Mouse (Mus musculus) midbrain, embryonic 16.5 days (tissue): Measurements from ENCODE around the gene Ccer2. TPM values are rescaled to one million over a fixed set of nuclear protein-coding genes. Genes with fewer than 3 reads are reported as not detected.

Experiments
- ATAC-seq: fragments of 200-750 bp; cut with Nextera tagmentation; 2 replicates; pipeline ENCODE4 v1.8.0; 2017; ENCODE audit warnings: moderate TSS enrichment
- H3K27ac ChIP-seq: fragments of 300-500 bp; sonication (generic); 2 replicates; pipeline ENCODE4 v1.5.1; 2014; ENCODE audit warnings: mild to moderate bottlenecking, low read length, mixed read lengths
- H3K27me3 ChIP-seq: fragments of 300-500 bp; sonication (generic); 2 replicates; pipeline ENCODE4 v1.6.1; 2014; ENCODE audit warnings: low read depth, low read length, mixed read lengths; ENCODE audit not compliant: control insufficient read depth, insufficient read depth
- H3K36me3 ChIP-seq: fragments of 300-500 bp; sonication (generic); 2 replicates; pipeline ENCODE4 v1.6.1; 2014; ENCODE audit warnings: mild to moderate bottlenecking, low read length, moderate library complexity, mixed read lengths; ENCODE audit not compliant: control insufficient read depth, insufficient read depth
- H3K4me1 ChIP-seq: fragments of 300-500 bp; sonication (generic); 2 replicates; pipeline ENCODE4 v1.6.1; 2014; ENCODE audit warnings: mild to moderate bottlenecking, low read length, mixed read lengths; ENCODE audit not compliant: control insufficient read depth, insufficient read depth
- H3K4me2 ChIP-seq: fragments of 300-500 bp; sonication (generic); 2 replicates; pipeline ENCODE4 v1.6.1; 2014; ENCODE audit warnings: mild to moderate bottlenecking, low read length, mixed read lengths
- H3K4me3 ChIP-seq: fragments of 300-500 bp; sonication (generic); 2 replicates; pipeline ENCODE4 v1.5.1; 2014; ENCODE audit warnings: low read depth, mild to moderate bottlenecking, low read length, moderate library complexity, mixed read lengths
- H3K9ac ChIP-seq: fragments of 300-500 bp; sonication (generic); 2 replicates; pipeline ENCODE4 v1.6.1; 2014; ENCODE audit warnings: low read depth, low read length, mixed read lengths
- H3K9me3 ChIP-seq: fragments of 300-500 bp; sonication (generic); replicated peaks from 2 replicates; pipeline ENCODE4 v1.6.1; 2014; ENCODE audit warnings: mild to moderate bottlenecking, low read length, mixed read lengths; ENCODE audit not compliant: control insufficient read depth, poor library complexity, severe bottlenecking
- WGBS: fragments of 180-500 bp; shearing (Covaris S2); extraction: QIAGEN DNeasy Blood & Tissue Kit; methylation state at CpG from one replicate; pipeline ENCODE4 v1.1.7; 2014; 5-methylcytosine and 5-hydroxymethylcytosine counted together
- polyA plus RNA-seq: library from polyadenylated mRNA; unstranded; fragments of >200 nt; fragmentation: Nextera tagmentation; extraction: Ambion mirVana; gene quantifications from 2 replicates; pipeline ENCODE4 v1.2.1, GENCODE M21; 2015

Ccer2 gene
- polyA plus RNA-seq, 1 experiment from 2014 or later: 0.95 TPM

- Histone ChIP-seq H3K9me3 (no peaks in the 10 kb centered on the region), H3K36me3 (peaks cover 14% of the 10 kb centered on the region; the same call in 1 of the 2 replicates), H3K4me2 (no peak overlapping the region), H3K27ac (no peak overlapping the region), H3K4me1 (no peaks in the 10 kb centered on the region), H3K9ac (no peak overlapping the region), H3K4me3 (no peak overlapping the region), H3K27me3 (no peaks in the 10 kb centered on the region)
- ATAC-seq: no peak
- 81% methylated on average over 7 of the region's 7 CpGs for WGBS
Observed at GRCm38 (mm10) chr7:28775129-28775528, 19.2 kb downstream of the Ccer2 start.

GRCm38 (mm10) chr7:28778825-28779224, 22.9 kb downstream of the Ccer2 start:
- H3K9ac ChIP-seq: no peak overlapping the region
- 88% methylated on average over 9 of the region's 9 CpGs for WGBS
- H3K4me1 ChIP-seq: no peaks in the 10 kb centered on the region
- H3K9me3 ChIP-seq: no peaks in the 10 kb centered on the region
- H3K4me3 ChIP-seq: no peak overlapping the region
- ATAC-seq: no peak
- no peak overlapping the region for H3K4me2 ChIP-seq
- peaks cover 9% of the 10 kb centered on the region; the same call in 1 of the 2 replicates for H3K36me3 ChIP-seq
- no peak overlapping the region for H3K27ac ChIP-seq
- no peaks in the 10 kb centered on the region for H3K27me3 ChIP-seq

GRCm38 (mm10) chr7:28780067-28780658, 24.2 kb downstream of the Ccer2 start:
- Histone ChIP-seq H3K9ac (no peak overlapping the region), H3K4me1 (no peaks in the 10 kb centered on the region), H3K4me3 (no peak overlapping the region), H3K27me3 (no peaks in the 10 kb centered on the region), H3K4me2 (no peak overlapping the region), H3K9me3 (no peaks in the 10 kb centered on the region), H3K36me3 (peaks cover 9% of the 10 kb centered on the region; the same call in 1 of the 2 replicates), H3K27ac (no peak overlapping the region)
- 47% methylated on average over 6 of the region's 6 CpGs for WGBS
- ATAC-seq: no peak; the same call in 1 of the 2 replicates

GRCm38 (mm10) chr7:28780857-28781256, 24.9 kb downstream of the Ccer2 start:
- no peak overlapping the region for H3K4me2 ChIP-seq
- H3K4me1 ChIP-seq: no peaks in the 10 kb centered on the region
- H3K9me3 ChIP-seq: no peaks in the 10 kb centered on the region
- ATAC-seq: no peak
- H3K36me3 ChIP-seq: peaks cover 7% of the 10 kb centered on the region; the same call in 1 of the 2 replicates
- no peak overlapping the region for H3K4me3 ChIP-seq
- WGBS: 80% methylated on average over 7 of the region's 7 CpGs
- no peak overlapping the region for H3K9ac ChIP-seq
- H3K27me3 ChIP-seq: no peaks in the 10 kb centered on the region
- no peak overlapping the region for H3K27ac ChIP-seq

GRCm38 (mm10) chr7:28781261-28781663, 25.3 kb downstream of the Ccer2 start:
- H3K4me3 ChIP-seq: no peak overlapping the region
- WGBS: 87% methylated on average over 8 of the region's 8 CpGs
- no peak overlapping the region for H3K9ac ChIP-seq
- no peaks in the 10 kb centered on the region for H3K4me1 ChIP-seq
- no peak for ATAC-seq
- no peaks in the 10 kb centered on the region for H3K9me3 ChIP-seq
- peaks cover 7% of the 10 kb centered on the region; the same call in 1 of the 2 replicates for H3K36me3 ChIP-seq
- H3K27ac ChIP-seq: no peak overlapping the region
- no peaks in the 10 kb centered on the region for H3K27me3 ChIP-seq
- H3K4me2 ChIP-seq: no peak overlapping the region

- H3K9ac ChIP-seq: no peak overlapping the region
- H3K4me3 ChIP-seq: no peak overlapping the region
- ATAC-seq: no peak
- H3K36me3 ChIP-seq: 0 out of 2 replicates have a peak, but pooled peaks cover 2% of the 10 kb centered on the region
- no peak overlapping the region for H3K27ac ChIP-seq
- WGBS: 72% methylated on average over 5 of the region's 5 CpGs
- no peaks in the 10 kb centered on the region for H3K9me3 ChIP-seq
- no peak overlapping the region for H3K4me2 ChIP-seq
- no peaks in the 10 kb centered on the region for H3K27me3 ChIP-seq
- H3K4me1 ChIP-seq: no peaks in the 10 kb centered on the region
Observed at GRCm38 (mm10) chr7:28785161-28785560, 29.2 kb downstream of the Ccer2 start.

GRCm38 (mm10) chr7:28787884-28788283, 31.9 kb downstream of the Ccer2 start:
- Histone ChIP-seq H3K4me1 (no peaks in the 10 kb centered on the region), H3K27ac (no peak overlapping the region), H3K4me2 (no peak overlapping the region), H3K9ac (no peak overlapping the region), H3K4me3 (no peak overlapping the region), H3K9me3 (no peaks in the 10 kb centered on the region), H3K36me3 (0 out of 2 replicates have a peak, but pooled peaks cover 2% of the 10 kb centered on the region), H3K27me3 (no peaks in the 10 kb centered on the region)
- WGBS: 93% methylated on average over 9 of the region's 9 CpGs
- ATAC-seq: no peak

GRCm38 (mm10) chr7:28788307-28789195, 32.6 kb downstream of the Ccer2 start, which contains the start of gene Rinl:
Gene Rinl, plus strand, starts transcription at chr7:28788969.
- H3K36me3 ChIP-seq: 0 out of 2 replicates have a peak, but pooled peaks cover 2% of the 10 kb centered on the region
- no peak within 1 kb of the TSS for H3K4me3 ChIP-seq
- no peaks in the 10 kb centered on the region for H3K27me3 ChIP-seq
- no peaks in the 10 kb centered on the region for H3K4me1 ChIP-seq
- ATAC-seq: no peak
- WGBS: 76% methylated on average over 5 of the region's 5 CpGs
- H3K9me3 ChIP-seq: no peaks in the 10 kb centered on the region
- no peak within 1 kb of the TSS for H3K27ac ChIP-seq
- no peak within 1 kb of the TSS for H3K4me2 ChIP-seq
- no peak within 1 kb of the TSS for H3K9ac ChIP-seq

GRCm38 (mm10) chr7:28789235-28789634, 33.3 kb downstream of the Ccer2 start:
- 0 out of 2 replicates have a peak, but pooled peaks cover 2% of the 10 kb centered on the region for H3K36me3 ChIP-seq
- no peaks in the 10 kb centered on the region for H3K27me3 ChIP-seq
- no peak overlapping the region for H3K4me2 ChIP-seq
- H3K4me1 ChIP-seq: no peaks in the 10 kb centered on the region
- H3K4me3 ChIP-seq: no peak overlapping the region
- WGBS: 83% methylated on average over 3 of the region's 3 CpGs
- H3K9ac ChIP-seq: no peak overlapping the region
- no peak overlapping the region for H3K27ac ChIP-seq
- ATAC-seq: no peak
- H3K9me3 ChIP-seq: no peaks in the 10 kb centered on the region
